Mouse (Mus musculus): Measurements from ENCODE around the gene Gm5039. TPM values are rescaled to one million over a fixed set of nuclear protein-coding genes. Genes with fewer than 3 reads are reported as not detected.
"Not testable (repeated sequence)": the region's sequence is repeated elsewhere in the genome, so short reads cannot be mapped to it uniquely, and the experiment has no call there.

The Gm5039 gene
- polyA plus RNA-seq, 2 experiments: not detected

- H3K4me3 ChIP-seq (replicated peaks; ENCODE audit: low read length): no peak overlapping the region
- H3K27me3 ChIP-seq (ENCODE audit: control insufficient read depth, insufficient read depth, low read length): no peaks in the 10 kb centered on the region
- TF ChIP-seq POLR2A (IDR thresholded peaks at IDR 0.05; ENCODE audit: borderline replicate concordance, extremely low read depth, insufficient read depth, insufficient read length): no peak
- no peak for DNase-seq (ENCODE audit: low spot score)
- no peak overlapping the region for H3K4me2 ChIP-seq (replicated peaks; ENCODE audit: low read depth, low read length, severe bottlenecking)
- WGBS: 84% methylated on average over 3 of the region's 3 CpGs
- H3K9ac ChIP-seq (ENCODE audit: low read depth, low read length, severe bottlenecking): no peak overlapping the region
- no peaks in the 10 kb centered on the region for H3K4me1 ChIP-seq (ENCODE audit: control insufficient read depth, insufficient read depth, low read length)
- no peaks in the 10 kb centered on the region for H3K36me3 ChIP-seq (ENCODE audit: control insufficient read depth, insufficient read depth, low read length)
- ATAC-seq (ENCODE audit: low FRiP score, low read depth): no peak
- H3K9me3 ChIP-seq (ENCODE audit: control insufficient read depth, low read length): no peaks in the 10 kb centered on the region
- H3K27ac ChIP-seq (replicated peaks; ENCODE audit: low read depth, low read length): no peak overlapping the region
Measured at GRCm38 (mm10) chr12:88314556-88314955, 9.3 kb downstream of the Gm5039 start.

GRCm38 (mm10) chr12:88297171-88297570, 26.7 kb downstream of the Gm5039 start:
- H3K4me2 ChIP-seq (replicated peaks; ENCODE audit: low read depth, low read length, severe bottlenecking); ATAC-seq (ENCODE audit: low FRiP score, low read depth); DNase-seq (ENCODE audit: low spot score); H3K4me3 ChIP-seq (replicated peaks; ENCODE audit: low read length); H3K4me1 ChIP-seq (ENCODE audit: control insufficient read depth, insufficient read depth, low read length); H3K36me3 ChIP-seq (ENCODE audit: control insufficient read depth, insufficient read depth, low read length); H3K9me3 ChIP-seq (ENCODE audit: control insufficient read depth, low read length); H3K27me3 ChIP-seq (ENCODE audit: control insufficient read depth, insufficient read depth, low read length); H3K27ac ChIP-seq (replicated peaks; ENCODE audit: low read depth, low read length); H3K9ac ChIP-seq (ENCODE audit: low read depth, low read length, severe bottlenecking): not testable (repeated sequence)
- 54% methylated on average over 2 of the region's 2 CpGs for WGBS

- not testable (repeated sequence) for H3K27ac ChIP-seq (replicated peaks; ENCODE audit: low read depth, low read length); H3K4me3 ChIP-seq (replicated peaks; ENCODE audit: low read length); H3K9ac ChIP-seq (ENCODE audit: low read depth, low read length, severe bottlenecking); ATAC-seq (ENCODE audit: low FRiP score, low read depth); H3K4me1 ChIP-seq (ENCODE audit: control insufficient read depth, insufficient read depth, low read length); H3K4me2 ChIP-seq (replicated peaks; ENCODE audit: low read depth, low read length, severe bottlenecking); H3K27me3 ChIP-seq (ENCODE audit: control insufficient read depth, insufficient read depth, low read length); H3K36me3 ChIP-seq (ENCODE audit: control insufficient read depth, insufficient read depth, low read length); DNase-seq (ENCODE audit: low spot score); H3K9me3 ChIP-seq (ENCODE audit: control insufficient read depth, low read length)
- WGBS: 64% methylated on average over 4 of the region's 4 CpGs
Measured at GRCm38 (mm10) chr12:88293082-88293481, 30.7 kb downstream of the Gm5039 start.

GRCm38 (mm10) chr12:88285224-88285623, 38.6 kb downstream of the Gm5039 start:
- H3K27ac ChIP-seq (replicated peaks; ENCODE audit: low read depth, low read length); ATAC-seq (ENCODE audit: low FRiP score, low read depth); H3K4me2 ChIP-seq (replicated peaks; ENCODE audit: low read depth, low read length, severe bottlenecking); H3K9ac ChIP-seq (ENCODE audit: low read depth, low read length, severe bottlenecking); H3K36me3 ChIP-seq (ENCODE audit: control insufficient read depth, insufficient read depth, low read length); H3K4me1 ChIP-seq (ENCODE audit: control insufficient read depth, insufficient read depth, low read length); DNase-seq (ENCODE audit: low spot score); H3K4me3 ChIP-seq (replicated peaks; ENCODE audit: low read length); H3K27me3 ChIP-seq (ENCODE audit: control insufficient read depth, insufficient read depth, low read length); H3K9me3 ChIP-seq (ENCODE audit: control insufficient read depth, low read length): not testable (repeated sequence)
- WGBS: 100% methylated on average over 2 of the region's 5 CpGs

GRCm38 (mm10) chr12:88274400-88274799, 49.4 kb downstream of the Gm5039 start, which contains the start of gene Gm5662:
Gene Gm5662, minus strand, starts transcription at chr12:88274500.
- not testable (repeated sequence) for H3K4me2 ChIP-seq (replicated peaks; ENCODE audit: low read depth, low read length, severe bottlenecking); ATAC-seq (ENCODE audit: low FRiP score, low read depth); H3K4me3 ChIP-seq (replicated peaks; ENCODE audit: low read length); DNase-seq (ENCODE audit: low spot score); H3K4me1 ChIP-seq (ENCODE audit: control insufficient read depth, insufficient read depth, low read length); H3K27me3 ChIP-seq (ENCODE audit: control insufficient read depth, insufficient read depth, low read length); H3K36me3 ChIP-seq (ENCODE audit: control insufficient read depth, insufficient read depth, low read length); H3K9ac ChIP-seq (ENCODE audit: low read depth, low read length, severe bottlenecking); H3K9me3 ChIP-seq (ENCODE audit: control insufficient read depth, low read length); H3K27ac ChIP-seq (replicated peaks; ENCODE audit: low read depth, low read length)
- 81% methylated on average over 5 of the region's 5 CpGs for WGBS

Other genes starting within 250 kb of the Gm5039 start
- not detected in 2 replicates for gene Gm16368, start 240.3 kb downstream of the Gm5039 start, polyA plus RNA-seq (2012; rRNA removed)
- gene Gm16368, start 240.3 kb downstream of the Gm5039 start, polyA plus RNA-seq (2014; fragmentation: Nextera tagmentation; extraction: Ambion mirVana): not detected in 2 replicates
- gene Gm10436, start 141.9 kb downstream of the Gm5039 start, polyA plus RNA-seq (2012; rRNA removed): not detected in 2 replicates
- not detected in 2 replicates for gene Gm10436, start 141.9 kb downstream of the Gm5039 start, polyA plus RNA-seq (2014; fragmentation: Nextera tagmentation; extraction: Ambion mirVana)
- not detected in 2 replicates for gene Gm8332, start 73.9 kb downstream of the Gm5039 start, polyA plus RNA-seq (2012; rRNA removed)
- gene Gm8332, start 73.9 kb downstream of the Gm5039 start, polyA plus RNA-seq (2014; fragmentation: Nextera tagmentation; extraction: Ambion mirVana): not detected in 2 replicates
- gene Gm5662, start 49.5 kb downstream of the Gm5039 start, polyA plus RNA-seq (2012; rRNA removed): not detected in 2 replicates
- gene Gm5662, start 49.5 kb downstream of the Gm5039 start, polyA plus RNA-seq (2014; fragmentation: Nextera tagmentation; extraction: Ambion mirVana): not detected in 2 replicates
- gene Adck1, start 36.5 kb upstream of the Gm5039 start, polyA plus RNA-seq (2012; rRNA removed): 26.7 and 33.0 TPM in 2 replicates
- gene Adck1, start 36.5 kb upstream of the Gm5039 start, polyA plus RNA-seq (2014; fragmentation: Nextera tagmentation; extraction: Ambion mirVana): 16.2 and 20.6 TPM in 2 replicates

Measured in limb, embryonic 14.5 days (tissue).